Mouse (Mus musculus): Measurements from ENCODE around the gene Peli3. TPM values are rescaled to one million over a fixed set of nuclear protein-coding genes. Genes with fewer than 3 reads are reported as not detected.

The Peli3 gene
- polyA plus RNA-seq (2011; ENCODE audit: insufficient read depth, insufficient read length, low read depth, missing spikeins), result 2.7 and 3.9 TPM in 2 replicates

DNA sequence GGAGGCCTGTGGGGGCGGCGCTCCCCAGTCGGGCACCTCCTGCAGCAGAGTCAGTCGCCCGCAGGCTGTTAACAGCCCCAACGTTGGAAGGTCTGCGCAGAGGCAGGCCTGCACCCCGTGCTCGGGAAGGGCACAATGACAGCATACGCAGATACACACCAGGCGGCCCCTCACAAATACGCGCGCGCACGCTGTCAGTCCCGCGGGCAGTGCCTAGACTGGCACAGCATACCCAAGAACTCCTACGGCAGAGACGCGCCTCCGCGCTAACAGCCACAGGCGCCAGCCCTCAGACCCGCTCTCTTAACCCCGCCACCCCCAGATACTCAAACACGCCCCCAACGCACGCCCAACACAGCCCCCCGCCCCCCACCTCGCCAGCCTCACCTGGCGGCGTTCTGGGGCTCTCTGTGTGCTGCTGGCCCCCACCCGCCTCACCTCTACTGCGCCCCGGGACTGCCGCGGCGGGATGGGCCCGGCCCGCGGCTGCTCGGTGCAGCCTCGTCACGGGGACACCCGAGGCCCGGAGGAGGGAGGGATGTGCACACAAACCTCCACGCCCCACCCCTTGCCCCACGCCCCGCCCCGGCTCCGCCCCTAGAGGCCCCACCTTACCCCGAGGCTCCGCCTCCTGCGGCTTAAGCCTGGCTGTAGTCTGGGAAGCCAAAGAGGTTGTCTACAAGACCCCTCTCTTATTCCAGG lies at the start of gene Peli3:
Gene Peli3 (minus strand): TSS at position 577 of the 702 bp plus-strand sequence.
- Histone ChIP-seq H3K4me3 (ENCODE audit: low read depth, low read length) (peak within 1 kb of the TSS; percentile 69), H3K9me3 (replicated peaks; ENCODE audit: control insufficient read depth, insufficient read depth, low read length, poor library complexity, severe bottlenecking) (no peaks in the 10 kb centered on the region), H3K27ac (ENCODE audit: insufficient read depth, low read length) (no peak within 1 kb of the TSS), H3K36me3 (ENCODE audit: control insufficient read depth, insufficient read depth, low read length, poor library complexity, severe bottlenecking) (no peaks in the 10 kb centered on the region), H3K27me3 (ENCODE audit: control insufficient read depth, insufficient read depth, low read length, poor library complexity, severe bottlenecking) (no peaks in the 10 kb centered on the region), H3K4me1 (ENCODE audit: control insufficient read depth, insufficient read depth, low read length) (peaks cover 3% of the 10 kb centered on the region), H3K9ac (ENCODE audit: low read depth, poor library complexity, severe bottlenecking) (peak within 1 kb of the TSS; percentile 56)
- TF ChIP-seq EP300 (IDR thresholded peaks at IDR 0.05; ENCODE audit: insufficient read depth, low read depth, low read length) (no peak), POLR2A (IDR thresholded peaks at IDR 0.05; ENCODE audit: insufficient read depth, low read length) (no peak), CTCF (IDR thresholded peaks at IDR 0.05; ENCODE audit: low read depth, low read length) (no peak)

DNA sequence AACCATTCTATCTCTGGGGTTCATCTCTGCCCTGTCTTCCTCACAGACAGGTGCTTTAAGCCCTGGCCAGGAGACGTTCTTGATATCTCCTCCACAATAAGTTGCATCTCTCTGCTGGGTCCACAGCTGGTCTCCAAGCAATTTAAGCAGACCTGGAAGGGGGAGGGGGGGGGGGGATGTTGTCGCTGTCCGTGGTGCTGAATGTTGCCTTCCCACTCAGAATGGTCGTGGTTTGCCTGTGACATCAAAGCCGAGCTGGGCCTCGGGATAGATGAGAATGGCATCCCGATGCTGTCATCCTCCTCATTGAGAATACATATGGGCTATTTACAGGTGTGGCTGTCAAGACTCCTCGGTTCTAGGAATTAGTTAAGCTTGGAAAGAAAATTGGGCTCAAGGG lies 49.4 kb upstream of the Peli3 start:
- Histone ChIP-seq H3K9me3 (replicated peaks; ENCODE audit: control insufficient read depth, insufficient read depth, low read length, poor library complexity, severe bottlenecking) (no peaks in the 10 kb centered on the region), H3K27ac (ENCODE audit: insufficient read depth, low read length) (no peak overlapping the region), H3K9ac (ENCODE audit: low read depth, poor library complexity, severe bottlenecking) (no peak overlapping the region), H3K27me3 (ENCODE audit: control insufficient read depth, insufficient read depth, low read length, poor library complexity, severe bottlenecking) (peaks cover 13% of the 10 kb centered on the region), H3K36me3 (ENCODE audit: control insufficient read depth, insufficient read depth, low read length, poor library complexity, severe bottlenecking) (no peaks in the 10 kb centered on the region), H3K4me1 (ENCODE audit: control insufficient read depth, insufficient read depth, low read length) (no peaks in the 10 kb centered on the region), H3K4me3 (ENCODE audit: low read depth, low read length) (no peak overlapping the region)
- TF ChIP-seq CTCF (IDR thresholded peaks at IDR 0.05; ENCODE audit: low read depth, low read length), result no peak
- no peak for TF ChIP-seq EP300 (IDR thresholded peaks at IDR 0.05; ENCODE audit: insufficient read depth, low read depth, low read length)
- TF ChIP-seq POLR2A (IDR thresholded peaks at IDR 0.05; ENCODE audit: insufficient read depth, low read length), result no peak

DNA sequence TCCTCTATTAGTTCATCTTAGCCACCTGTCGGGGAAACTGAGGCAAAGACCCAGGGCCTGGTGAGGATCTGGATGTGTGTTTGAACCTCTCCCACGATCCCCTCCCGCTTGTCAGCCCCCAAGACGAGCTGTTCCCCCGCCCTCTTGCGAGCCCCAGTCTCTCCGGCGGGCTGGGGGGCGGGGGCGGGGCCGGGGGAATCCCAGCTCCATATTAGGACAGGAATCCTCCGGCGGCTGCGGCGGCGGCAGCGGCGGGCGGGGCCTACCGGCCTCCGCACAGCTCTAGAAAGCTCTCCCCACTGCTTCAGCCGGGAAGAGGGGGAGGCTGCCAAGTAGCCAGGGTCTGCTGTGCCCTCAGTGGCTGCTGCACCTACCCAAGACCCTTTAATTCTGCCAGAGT lies 47.8 kb upstream of the Peli3 start:
- Histone ChIP-seq H3K27me3 (ENCODE audit: control insufficient read depth, insufficient read depth, low read length, poor library complexity, severe bottlenecking) (peaks cover 13% of the 10 kb centered on the region), H3K4me1 (ENCODE audit: control insufficient read depth, insufficient read depth, low read length) (no peaks in the 10 kb centered on the region), H3K9me3 (replicated peaks; ENCODE audit: control insufficient read depth, insufficient read depth, low read length, poor library complexity, severe bottlenecking) (no peaks in the 10 kb centered on the region), H3K9ac (ENCODE audit: low read depth, poor library complexity, severe bottlenecking) (no peak overlapping the region), H3K4me3 (ENCODE audit: low read depth, low read length) (no peak overlapping the region; the same call in 1 of the 2 replicates), H3K36me3 (ENCODE audit: control insufficient read depth, insufficient read depth, low read length, poor library complexity, severe bottlenecking) (no peaks in the 10 kb centered on the region), H3K27ac (ENCODE audit: insufficient read depth, low read length) (no peak overlapping the region)
- TF ChIP-seq CTCF (IDR thresholded peaks at IDR 0.05; ENCODE audit: low read depth, low read length), result no peak
- TF ChIP-seq EP300 (IDR thresholded peaks at IDR 0.05; ENCODE audit: insufficient read depth, low read depth, low read length), result no peak
- no peak for TF ChIP-seq POLR2A (IDR thresholded peaks at IDR 0.05; ENCODE audit: insufficient read depth, low read length)

DNA sequence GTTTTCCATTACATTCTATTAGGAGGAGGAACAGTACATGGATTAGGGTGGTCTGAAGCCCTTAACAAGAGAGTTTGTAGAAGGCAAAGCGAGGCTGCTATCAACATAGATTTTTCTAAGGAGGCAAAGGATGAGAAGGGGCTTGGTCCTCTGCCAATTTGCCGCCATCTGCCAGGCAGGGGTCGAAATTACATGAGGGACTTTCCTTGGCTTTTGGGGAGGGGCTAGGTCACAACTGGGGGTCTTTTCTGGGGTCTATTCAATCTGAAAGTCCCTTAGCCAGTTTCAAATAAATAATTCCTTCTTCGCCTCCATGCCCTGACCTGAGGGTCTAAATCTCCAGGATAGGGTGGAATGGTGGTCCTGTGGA lies 47.3 kb upstream of the Peli3 start, which contains the start of gene Npas4:
Gene Npas4 (minus strand): TSS at position 61 of the 370 bp plus-strand sequence.
- Histone ChIP-seq H3K36me3 (ENCODE audit: control insufficient read depth, insufficient read depth, low read length, poor library complexity, severe bottlenecking) (no peaks in the 10 kb centered on the region), H3K4me1 (ENCODE audit: control insufficient read depth, insufficient read depth, low read length) (no peaks in the 10 kb centered on the region), H3K27ac (ENCODE audit: insufficient read depth, low read length) (no peak within 1 kb of the TSS), H3K9me3 (replicated peaks; ENCODE audit: control insufficient read depth, insufficient read depth, low read length, poor library complexity, severe bottlenecking) (no peaks in the 10 kb centered on the region), H3K27me3 (ENCODE audit: control insufficient read depth, insufficient read depth, low read length, poor library complexity, severe bottlenecking) (peaks cover 13% of the 10 kb centered on the region), H3K9ac (ENCODE audit: low read depth, poor library complexity, severe bottlenecking) (no peak within 1 kb of the TSS), H3K4me3 (ENCODE audit: low read depth, low read length) (no peak within 1 kb of the TSS; the same call in 1 of the 2 replicates)
- TF ChIP-seq CTCF (IDR thresholded peaks at IDR 0.05; ENCODE audit: low read depth, low read length), result no peak

DNA sequence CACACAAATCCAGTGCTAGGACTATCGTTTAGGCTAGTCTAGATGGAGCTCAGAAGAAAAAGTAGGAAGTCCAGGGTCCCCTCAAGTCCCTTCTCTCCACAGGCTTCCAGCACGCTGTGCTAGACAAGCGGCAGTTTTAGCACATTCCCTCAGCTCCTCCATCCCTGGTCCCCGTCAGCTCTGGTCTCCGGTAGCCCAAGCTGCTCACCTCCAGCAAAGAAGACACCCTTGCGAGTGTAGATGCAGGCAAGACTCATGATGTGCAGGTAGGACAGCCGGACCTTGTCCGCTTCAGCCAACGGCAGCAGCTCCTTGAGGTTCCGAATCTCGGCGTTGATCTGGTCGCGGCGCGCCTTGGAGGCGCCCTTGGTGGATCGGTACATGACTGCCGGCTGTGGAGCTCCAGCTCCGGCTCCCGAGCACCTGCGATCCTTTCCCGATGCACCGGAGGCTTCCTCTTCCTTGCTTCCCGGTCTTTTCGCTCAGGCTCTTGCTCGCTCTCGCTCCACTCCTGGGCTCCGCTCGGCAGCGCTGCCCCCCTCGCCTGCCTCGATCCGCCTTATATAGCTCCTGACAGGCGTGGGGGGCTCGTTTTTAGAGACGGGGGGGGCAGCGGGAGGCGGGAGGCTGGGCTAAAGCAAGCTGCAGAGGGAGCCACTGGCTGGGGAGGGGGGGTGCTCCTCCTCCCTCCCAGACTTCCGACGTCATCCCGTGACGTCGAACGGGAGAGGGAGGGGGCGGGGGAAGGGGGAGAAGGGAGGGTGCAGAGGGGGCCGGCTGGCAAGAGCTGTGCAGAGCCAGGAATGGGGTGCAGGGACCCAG lies 46.7 kb upstream of the Peli3 start:
- H3K9me3 ChIP-seq (replicated peaks; ENCODE audit: control insufficient read depth, insufficient read depth, low read length, poor library complexity, severe bottlenecking), result no peaks in the 10 kb centered on the region
- no peak overlapping the region for H3K9ac ChIP-seq (ENCODE audit: low read depth, poor library complexity, severe bottlenecking)
- no peak for TF ChIP-seq CTCF (IDR thresholded peaks at IDR 0.05; ENCODE audit: low read depth, low read length)
- TF ChIP-seq EP300 (IDR thresholded peaks at IDR 0.05; ENCODE audit: insufficient read depth, low read depth, low read length), result no peak
- TF ChIP-seq POLR2A (IDR thresholded peaks at IDR 0.05; ENCODE audit: insufficient read depth, low read length), result no peak
- no peaks in the 10 kb centered on the region for H3K4me1 ChIP-seq (ENCODE audit: control insufficient read depth, insufficient read depth, low read length)
- no peak overlapping the region for H3K4me3 ChIP-seq (ENCODE audit: low read depth, low read length)
- H3K27me3 ChIP-seq (ENCODE audit: control insufficient read depth, insufficient read depth, low read length, poor library complexity, severe bottlenecking), result peaks cover 13% of the 10 kb centered on the region
- H3K27ac ChIP-seq (ENCODE audit: insufficient read depth, low read length), result no peak overlapping the region
- H3K36me3 ChIP-seq (ENCODE audit: control insufficient read depth, insufficient read depth, low read length, poor library complexity, severe bottlenecking), result no peaks in the 10 kb centered on the region

DNA sequence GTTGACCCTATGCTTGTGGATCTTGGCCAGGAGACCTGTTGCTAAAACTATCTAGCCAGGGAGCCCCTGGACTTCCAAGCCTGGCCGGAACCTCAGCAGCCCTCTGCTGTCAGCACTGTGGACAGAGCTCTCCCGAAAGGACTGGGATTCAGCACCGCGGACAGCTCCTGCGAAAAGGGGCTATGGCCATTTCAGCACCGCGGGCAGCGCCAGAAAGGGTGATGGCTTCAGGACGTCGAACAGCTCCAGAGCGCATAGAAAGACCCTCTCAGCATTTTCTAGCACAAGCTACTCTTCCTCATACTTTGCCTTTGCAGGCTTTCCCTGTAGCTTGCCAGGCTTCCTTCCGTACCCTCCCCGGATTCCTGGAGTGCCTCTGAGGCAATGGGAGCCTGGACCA lies 46.1 kb upstream of the Peli3 start:
- H3K9ac ChIP-seq (ENCODE audit: low read depth, poor library complexity, severe bottlenecking), result no peak overlapping the region
- no peaks in the 10 kb centered on the region for H3K4me1 ChIP-seq (ENCODE audit: control insufficient read depth, insufficient read depth, low read length)
- peaks cover 13% of the 10 kb centered on the region for H3K27me3 ChIP-seq (ENCODE audit: control insufficient read depth, insufficient read depth, low read length, poor library complexity, severe bottlenecking)
- no peaks in the 10 kb centered on the region for H3K9me3 ChIP-seq (replicated peaks; ENCODE audit: control insufficient read depth, insufficient read depth, low read length, poor library complexity, severe bottlenecking)
- no peak overlapping the region for H3K27ac ChIP-seq (ENCODE audit: insufficient read depth, low read length)
- H3K4me3 ChIP-seq (ENCODE audit: low read depth, low read length), result no peak overlapping the region
- H3K36me3 ChIP-seq (ENCODE audit: control insufficient read depth, insufficient read depth, low read length, poor library complexity, severe bottlenecking), result no peaks in the 10 kb centered on the region
- TF ChIP-seq EP300 (IDR thresholded peaks at IDR 0.05; ENCODE audit: insufficient read depth, low read depth, low read length) (peak; percentile 77), CTCF (IDR thresholded peaks at IDR 0.05; ENCODE audit: low read depth, low read length) (peak; percentile 25), POLR2A (IDR thresholded peaks at IDR 0.05; ENCODE audit: insufficient read depth, low read length) (no peak)
